Mouse (Mus musculus) erythroblast, adult 5-6 weeks (primary cell): ENCODE data around the gene Fam168b. TPM values are rescaled to one million over a fixed set of nuclear protein-coding genes. Genes with fewer than 3 reads are reported as not detected.

Source experiments
- total RNA-seq, 2 experiments: library from RNA; stranded (forward) in 1 of 2; stranded (reverse) in 1 of 2; fragments of 150-400 nt in 1 of 2; fragments of 200-764, 138-1000 nt in 1 of 2; gene quantifications; 2 replicates each; pipeline versions ENCODE4 v1.2.3 to v1.2.4; 2015 to 2017; ENCODE audit warnings: low replicate concordance in 2 of 2

Fam168b gene
- total RNA-seq, 2 experiments from 2014 or later: 6.3 to 29.3 TPM

Other genes with a start within 250 kb of the Fam168b start
- gene Plekhb2, start 6.9 kb upstream of the Fam168b start, total RNA-seq (2015; ENCODE audit: low replicate concordance): 16.7 and 24.9 TPM in 2 replicates
- 5.4 and 5.5 TPM in 2 replicates for gene Plekhb2, start 6.9 kb upstream of the Fam168b start, total RNA-seq (2017; ENCODE audit: low replicate concordance)